Mouse (Mus musculus): ENCODE results near the gene Olfr871. TPM values are rescaled to one million over a fixed set of nuclear protein-coding genes. Genes with fewer than 3 reads are reported as not detected.

Gene Olfr871
- polyA plus RNA-seq, 1 experiment from 2014 or later: not detected

Other genes with a start within 250 kb of the Olfr871 start
- gene Olfr866, start 184.2 kb upstream of the Olfr871 start, polyA plus RNA-seq (2014; fragmentation: Nextera tagmentation; extraction: Ambion mirVana): not detected in 2 replicates
- not detected in 2 replicates for gene Olfr867, start 154.6 kb upstream of the Olfr871 start, polyA plus RNA-seq (2014; fragmentation: Nextera tagmentation; extraction: Ambion mirVana)
- gene Olfr868, start 113.6 kb upstream of the Olfr871 start, polyA plus RNA-seq (2014; fragmentation: Nextera tagmentation; extraction: Ambion mirVana): not detected in 2 replicates
- not detected in 2 replicates for gene Olfr869, start 83.2 kb upstream of the Olfr871 start, polyA plus RNA-seq (2014; fragmentation: Nextera tagmentation; extraction: Ambion mirVana)
- gene Olfr870, start 38.1 kb upstream of the Olfr871 start, polyA plus RNA-seq (2014; fragmentation: Nextera tagmentation; extraction: Ambion mirVana): not detected in 2 replicates
- not detected in 2 replicates for gene Olfr872, start 24.9 kb downstream of the Olfr871 start, polyA plus RNA-seq (2014; fragmentation: Nextera tagmentation; extraction: Ambion mirVana)
- not detected in 2 replicates for gene Olfr39, start 70.1 kb downstream of the Olfr871 start, polyA plus RNA-seq (2014; fragmentation: Nextera tagmentation; extraction: Ambion mirVana)
- gene Olfr873, start 86.3 kb downstream of the Olfr871 start, polyA plus RNA-seq (2014; fragmentation: Nextera tagmentation; extraction: Ambion mirVana): not detected in 2 replicates
- gene Olfr18, start 123.9 kb downstream of the Olfr871 start, polyA plus RNA-seq (2014; fragmentation: Nextera tagmentation; extraction: Ambion mirVana): not detected in 2 replicates
- gene Zfp560, start 173.0 kb downstream of the Olfr871 start, polyA plus RNA-seq (2014; fragmentation: Nextera tagmentation; extraction: Ambion mirVana): 43.2 and 49.0 TPM in 2 replicates
- 29.9 and 32.7 TPM in 2 replicates for gene Zfp26, start 248.0 kb downstream of the Olfr871 start, polyA plus RNA-seq (2014; fragmentation: Nextera tagmentation; extraction: Ambion mirVana)

Data from stomach, embryonic 14.5 days (tissue).